Mouse (Mus musculus) cortical plate, adult 2 months (tissue): ENCODE data around the gene Prnd.

Experiments
- CTCF ChIP-seq: fragments of 200-500 bp; IDR thresholded peaks from 2 replicates; pipeline ENCODE4 v1.5.1; 2011; ENCODE audit warnings: mild to moderate bottlenecking, control low read depth, low read length; ENCODE audit not compliant: insufficient read depth; ENCODE audit errors: extremely low read depth
- POLR2A ChIP-seq: fragments of 200-500 bp; IDR thresholded peaks from 2 replicates; pipeline ENCODE4 v1.6.1; 2011; ENCODE audit warnings: mild to moderate bottlenecking, low read length, control low read depth; ENCODE audit not compliant: insufficient read depth; ENCODE audit errors: extremely low read depth

GRCm38 (mm10) chr2:131909683-131910572 is 40.7 kb upstream of the Prnd start, which contains the start of the genes Prnp and Prn:
- TF ChIP-seq CTCF: no peak
- TF ChIP-seq POLR2A: peak; percentile 95
